Mouse (Mus musculus) hindbrain, embryonic 13.5 days (tissue): ENCODE data around the gene Myo5c. TPM values are rescaled to one million over a fixed set of nuclear protein-coding genes. Genes with fewer than 3 reads are reported as not detected.

Experiments used
- ATAC-seq: fragments of 200-750 bp; cut with Nextera tagmentation; 2 replicates; pipeline ENCODE4 v1.8.0; 2017; ENCODE audit warnings: moderate TSS enrichment; ENCODE audit not compliant: low FRiP score
- H3K27ac ChIP-seq: fragments of 300-500 bp; sonication (generic); 2 replicates; pipeline ENCODE4 v1.5.1; 2015; ENCODE audit warnings: inconsistent platforms, mild to moderate bottlenecking, moderate library complexity
- H3K27me3 ChIP-seq: fragments of 300-500 bp; sonication (generic); 2 replicates; pipeline ENCODE4 v1.6.1; 2015; ENCODE audit warnings: mild to moderate bottlenecking, inconsistent platforms
- H3K36me3 ChIP-seq: fragments of 300-500 bp; sonication (generic); 2 replicates; pipeline ENCODE4 v1.6.1; 2015; ENCODE audit warnings: mild to moderate bottlenecking, inconsistent platforms
- H3K4me1 ChIP-seq: fragments of 300-500 bp; sonication (generic); replicated peaks from 2 replicates; pipeline ENCODE4 v1.6.1; 2015; ENCODE audit warnings: inconsistent platforms
- H3K4me2 ChIP-seq: fragments of 300-500 bp; sonication (generic); 2 replicates; pipeline ENCODE4 v1.6.1; 2015; ENCODE audit warnings: inconsistent platforms, mild to moderate bottlenecking, moderate library complexity
- H3K4me3 ChIP-seq: fragments of 300-500 bp; sonication (generic); 2 replicates; pipeline ENCODE4 v1.5.1; 2015; ENCODE audit warnings: mild to moderate bottlenecking, inconsistent platforms
- H3K9ac ChIP-seq: fragments of 300-500 bp; sonication (generic); 2 replicates; pipeline ENCODE4 v1.6.1; 2015; ENCODE audit warnings: mild to moderate bottlenecking, inconsistent platforms
- H3K9me3 ChIP-seq: fragments of 300-500 bp; sonication (generic); 2 replicates; pipeline ENCODE4 v1.6.1; 2016; ENCODE audit warnings: inconsistent platforms
- WGBS: fragments of 180-500 bp; shearing (Covaris S2); methylation state at CpG from one replicate; pipeline ENCODE4 v1.1.7; 2015; 5-methylcytosine and 5-hydroxymethylcytosine counted together
- polyA plus RNA-seq: library from polyadenylated mRNA; unstranded; fragments of >200 nt; fragmentation: Nextera tagmentation; extraction: Ambion mirVana; gene quantifications from 2 replicates; pipeline ENCODE4 v1.2.1, GENCODE M21; 2015

Myo5c gene
- polyA plus RNA-seq, 1 experiment from 2014 or later: 0.42 TPM

DNA sequence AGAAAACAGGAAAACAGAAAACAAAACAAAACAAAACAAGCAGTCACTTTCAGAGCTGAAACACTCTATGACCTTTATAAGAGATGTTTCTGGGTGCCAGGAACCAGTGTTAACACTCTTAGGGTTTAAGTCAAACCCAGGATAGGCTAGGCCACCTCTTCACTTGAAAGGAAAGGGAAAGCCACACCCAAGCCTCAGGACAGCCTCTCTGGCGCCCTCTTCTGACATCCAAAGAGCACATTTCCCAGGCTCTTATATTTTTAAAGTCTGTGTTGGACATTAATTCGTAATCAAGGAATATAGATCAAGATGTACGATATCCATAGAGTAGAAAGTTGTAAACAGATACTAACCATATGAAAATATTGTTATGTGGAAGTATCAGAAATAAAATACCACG, 57.7 kb downstream of the Myo5c start:
- no peaks in the 10 kb centered on the region for H3K27me3 ChIP-seq
- H3K9me3 ChIP-seq: no peaks in the 10 kb centered on the region
- H3K4me3 ChIP-seq: no peak overlapping the region
- no peak overlapping the region for H3K27ac ChIP-seq
- no peaks in the 10 kb centered on the region for H3K36me3 ChIP-seq
- no peak for ATAC-seq
- H3K9ac ChIP-seq: no peak overlapping the region
- H3K4me2 ChIP-seq: no peak overlapping the region
- 45% methylated on average over 4 of the region's 4 CpGs for WGBS
- H3K4me1 ChIP-seq: no peaks in the 10 kb centered on the region

GRCm38 (mm10) chr9:75299342-75299741, 67.5 kb downstream of the Myo5c start:
- H3K27me3 ChIP-seq: no peaks in the 10 kb centered on the region
- no peak overlapping the region for H3K4me2 ChIP-seq
- 85% methylated on average over 2 of the region's 2 CpGs for WGBS
- no peak overlapping the region for H3K27ac ChIP-seq
- no peak for ATAC-seq
- no peak overlapping the region for H3K4me3 ChIP-seq
- no peaks in the 10 kb centered on the region for H3K4me1 ChIP-seq
- H3K36me3 ChIP-seq: no peaks in the 10 kb centered on the region
- H3K9me3 ChIP-seq: no peaks in the 10 kb centered on the region
- no peak overlapping the region for H3K9ac ChIP-seq

GRCm38 (mm10) chr9:75303033-75303432, 71.2 kb downstream of the Myo5c start:
- 87% methylated on average over 2 of the region's 2 CpGs for WGBS
- ATAC-seq: no peak
- no peak overlapping the region for H3K27ac ChIP-seq
- H3K4me3 ChIP-seq: no peak overlapping the region
- H3K9me3 ChIP-seq: no peaks in the 10 kb centered on the region
- no peak overlapping the region for H3K4me2 ChIP-seq
- 0 out of 2 replicates have a peak, but pooled peaks cover 5% of the 10 kb centered on the region for H3K4me1 ChIP-seq
- H3K9ac ChIP-seq: no peak overlapping the region
- H3K27me3 ChIP-seq: no peaks in the 10 kb centered on the region
- H3K36me3 ChIP-seq: no peaks in the 10 kb centered on the region

DNA sequence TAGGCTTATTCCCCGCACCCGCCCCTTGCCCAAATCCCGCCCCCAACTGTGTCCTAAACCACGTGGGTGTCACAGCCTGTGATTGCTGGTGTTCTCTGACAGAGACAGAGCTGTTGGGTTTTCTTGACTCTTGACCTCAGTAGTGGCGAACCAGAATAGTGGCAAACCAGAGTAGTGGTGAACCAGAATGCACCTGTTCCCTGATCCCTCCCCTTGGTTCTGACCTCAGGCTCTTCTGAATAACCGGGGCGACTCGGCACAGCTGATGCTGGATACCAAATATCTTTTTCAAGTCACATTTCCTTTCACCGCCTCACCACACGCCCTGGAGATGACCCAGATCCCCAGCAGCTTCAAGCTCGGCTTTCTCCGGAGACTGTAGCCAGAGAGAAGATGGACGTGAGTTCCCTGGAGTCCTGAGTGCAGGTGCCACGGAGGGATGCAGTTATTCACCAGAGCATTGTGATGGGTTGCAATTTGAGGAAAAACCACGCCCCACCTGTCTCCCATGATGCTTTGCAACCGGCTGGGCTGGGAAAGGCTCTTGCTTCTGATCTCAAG, 72.0 kb downstream of the Myo5c start:
- no peaks in the 10 kb centered on the region for H3K9me3 ChIP-seq
- 29% methylated on average over 16 of the region's 16 CpGs for WGBS
- H3K36me3 ChIP-seq: no peaks in the 10 kb centered on the region
- H3K9ac ChIP-seq: no peak overlapping the region
- peak overlapping the region; percentile 36 for H3K4me2 ChIP-seq
- H3K4me1 ChIP-seq: 0 out of 2 replicates have a peak, but pooled peaks cover 5% of the 10 kb centered on the region
- H3K4me3 ChIP-seq: no peak overlapping the region
- no peak overlapping the region for H3K27ac ChIP-seq
- no peak for ATAC-seq
- no peaks in the 10 kb centered on the region for H3K27me3 ChIP-seq

- H3K4me3 ChIP-seq: no peak overlapping the region
- no peak for ATAC-seq
- H3K9me3 ChIP-seq: no peaks in the 10 kb centered on the region
- WGBS: 41% methylated on average over 7 of the region's 7 CpGs
- H3K9ac ChIP-seq: no peak overlapping the region
- H3K27me3 ChIP-seq: no peaks in the 10 kb centered on the region
- H3K4me1 ChIP-seq: 0 out of 2 replicates have a peak, but pooled peaks cover 5% of the 10 kb centered on the region
- H3K4me2 ChIP-seq: peak overlapping the region; percentile 36
- H3K36me3 ChIP-seq: no peaks in the 10 kb centered on the region
- no peak overlapping the region for H3K27ac ChIP-seq
Measured at GRCm38 (mm10) chr9:75304286-75304685, 72.5 kb downstream of the Myo5c start.

DNA sequence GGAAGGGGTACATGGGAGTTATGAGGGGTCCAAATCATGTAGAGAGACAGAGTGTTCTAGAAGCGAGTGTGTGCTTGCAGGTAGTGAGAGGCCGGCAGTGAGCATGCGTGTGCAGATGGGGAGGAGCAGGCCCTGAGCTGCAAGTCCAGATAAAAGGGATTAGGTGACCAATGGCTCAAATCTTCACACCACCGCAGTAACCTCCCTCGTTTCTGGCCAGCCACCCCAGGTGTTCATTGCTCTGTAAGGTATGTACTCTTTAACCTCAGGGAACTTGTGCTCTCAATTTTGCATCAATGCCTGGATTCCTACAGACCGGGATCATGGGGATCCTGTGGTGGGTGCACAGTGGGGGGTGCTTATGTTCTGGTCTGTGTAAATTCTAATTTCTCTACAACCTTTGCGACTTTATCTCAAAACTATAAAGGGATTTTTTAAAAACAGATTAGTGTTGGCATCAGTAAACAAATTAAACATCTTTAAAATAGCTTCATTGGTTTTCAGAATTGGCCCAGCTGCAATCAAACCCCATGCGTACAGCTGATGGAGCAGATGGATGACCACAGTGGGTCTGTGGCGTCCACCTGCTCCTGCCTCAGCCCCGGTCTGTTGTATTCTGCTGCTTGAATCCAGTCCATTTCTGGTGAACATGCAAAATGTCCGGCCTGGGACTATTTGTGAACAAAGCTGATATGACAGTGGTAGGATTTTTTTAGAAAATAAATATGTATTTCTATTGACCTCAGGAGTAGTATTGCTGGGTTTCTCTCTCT, 74.5 kb downstream of the Myo5c start, which contains the start of gene Gnb5:
Gene Gnb5 (plus strand): TSS at position 163 of the 773 bp plus-strand sequence.
- no peak within 1 kb of the TSS for H3K4me3 ChIP-seq
- no peak within 1 kb of the TSS for H3K27ac ChIP-seq
- ATAC-seq: no peak
- WGBS: 77% methylated on average over 11 of the region's 11 CpGs
- no peaks in the 10 kb centered on the region for H3K9me3 ChIP-seq
- no peak within 1 kb of the TSS for H3K9ac ChIP-seq
- H3K4me2 ChIP-seq: no peak within 1 kb of the TSS
- H3K4me1 ChIP-seq: 0 out of 2 replicates have a peak, but pooled peaks cover 5% of the 10 kb centered on the region
- no peaks in the 10 kb centered on the region for H3K27me3 ChIP-seq
- no peaks in the 10 kb centered on the region for H3K36me3 ChIP-seq

DNA sequence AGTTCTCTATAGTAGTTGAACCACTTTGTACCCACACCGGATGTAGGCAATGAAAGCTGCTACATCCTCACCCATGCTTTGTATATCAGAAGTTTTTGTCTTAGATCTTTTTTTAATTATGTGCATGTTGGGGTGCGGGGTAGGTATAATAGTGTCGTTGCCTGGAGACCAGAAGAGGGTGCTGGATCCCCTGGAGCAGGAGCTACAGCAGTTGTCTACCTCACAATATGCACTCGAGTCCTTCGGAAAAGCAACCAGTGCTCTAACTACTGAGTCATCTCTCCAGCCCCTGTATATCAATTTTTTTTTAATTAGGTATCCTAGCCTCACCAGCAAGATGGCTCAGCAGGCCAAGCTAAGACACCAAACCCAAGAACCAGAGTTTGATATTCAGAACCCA, 75.2 kb downstream of the Myo5c start:
- H3K36me3 ChIP-seq: no peaks in the 10 kb centered on the region
- H3K27ac ChIP-seq: no peak overlapping the region
- no peak for ATAC-seq
- no peaks in the 10 kb centered on the region for H3K27me3 ChIP-seq
- H3K4me1 ChIP-seq: 0 out of 2 replicates have a peak, but pooled peaks cover 5% of the 10 kb centered on the region
- no peak overlapping the region for H3K4me3 ChIP-seq
- no peaks in the 10 kb centered on the region for H3K9me3 ChIP-seq
- no peak overlapping the region for H3K9ac ChIP-seq
- 85% methylated on average over 5 of the region's 5 CpGs for WGBS
- no peak overlapping the region for H3K4me2 ChIP-seq

- Histone ChIP-seq H3K27me3 (no peaks in the 10 kb centered on the region), H3K9ac (no peak overlapping the region), H3K4me3 (no peak overlapping the region), H3K4me2 (no peak overlapping the region), H3K9me3 (no peaks in the 10 kb centered on the region), H3K36me3 (no peaks in the 10 kb centered on the region), H3K27ac (no peak overlapping the region), H3K4me1 (peaks cover 10% of the 10 kb centered on the region; the same call in 1 of the 2 replicates)
- WGBS: 72% methylated on average over 5 of the region's 5 CpGs
- no peak for ATAC-seq
Measured at GRCm38 (mm10) chr9:75308621-75309020, 76.8 kb downstream of the Myo5c start.

DNA sequence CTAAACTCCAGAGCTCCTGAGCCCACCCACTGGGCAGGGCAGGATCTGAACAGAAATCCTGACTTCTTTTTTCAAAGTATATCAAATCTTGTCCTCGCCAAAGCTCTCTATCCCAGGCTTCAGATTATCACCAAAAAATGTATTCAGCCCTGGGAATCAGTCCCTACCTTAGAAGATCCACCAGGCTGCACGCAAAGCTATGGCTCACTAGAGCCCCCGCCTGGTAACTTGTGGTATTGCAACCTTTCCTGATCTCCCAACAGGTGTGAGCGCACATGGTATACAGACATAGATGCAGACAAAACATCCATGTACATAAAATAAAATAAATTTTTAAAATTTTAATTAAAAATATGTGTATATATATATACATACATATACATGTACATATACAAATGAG, 80.2 kb downstream of the Myo5c start:
- WGBS: 18% methylated on average over 4 of the region's 4 CpGs
- no peak overlapping the region for H3K27ac ChIP-seq
- H3K4me1 ChIP-seq: peaks cover 24% of the 10 kb centered on the region
- H3K4me2 ChIP-seq: no peak overlapping the region
- no peak for ATAC-seq
- no peaks in the 10 kb centered on the region for H3K36me3 ChIP-seq
- no peaks in the 10 kb centered on the region for H3K9me3 ChIP-seq
- H3K4me3 ChIP-seq: no peak overlapping the region
- H3K9ac ChIP-seq: no peak overlapping the region
- H3K27me3 ChIP-seq: no peaks in the 10 kb centered on the region

DNA sequence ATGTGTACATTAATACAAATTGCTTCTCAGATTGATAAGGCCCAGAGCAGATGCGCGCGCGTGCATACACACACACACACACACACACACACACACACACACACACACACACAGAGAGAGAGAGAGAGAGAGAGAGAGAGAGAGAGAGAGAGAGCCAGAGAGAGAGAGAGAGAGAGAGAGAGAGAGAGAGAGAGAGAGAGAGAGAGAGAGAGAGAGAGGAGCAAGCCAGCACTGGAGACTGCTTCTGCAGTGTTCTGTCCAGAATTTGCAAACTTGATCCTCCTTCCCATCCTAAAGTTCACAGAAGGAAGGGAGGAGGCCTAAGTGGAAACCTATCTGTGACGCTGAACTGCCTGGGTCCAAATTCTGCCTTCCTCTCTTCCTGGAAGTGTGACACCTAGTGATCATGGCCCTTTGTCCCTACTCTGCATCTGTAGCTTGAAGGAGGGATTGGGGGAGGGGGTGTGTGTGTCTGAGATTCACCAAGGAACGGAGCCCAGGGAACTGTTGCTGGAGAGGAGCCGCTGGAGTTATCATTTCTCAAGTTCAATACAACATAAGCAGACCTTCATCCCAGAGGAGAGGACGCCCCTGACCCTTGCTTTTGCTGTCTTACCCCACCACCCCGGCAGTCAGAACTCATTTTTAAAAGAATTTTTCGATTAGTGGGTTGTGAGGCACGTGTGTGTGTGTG, 81.5 kb downstream of the Myo5c start:
- H3K4me3 ChIP-seq: peak overlapping the region; percentile 59
- peak overlapping the region; percentile 93 for H3K27ac ChIP-seq
- no peaks in the 10 kb centered on the region for H3K27me3 ChIP-seq
- peaks cover 24% of the 10 kb centered on the region for H3K4me1 ChIP-seq
- peak overlapping the region; percentile 83 for H3K4me2 ChIP-seq
- H3K9ac ChIP-seq: peak overlapping the region; percentile 92
- ATAC-seq: peak; percentile 44
- 29% methylated on average over 11 of the region's 11 CpGs for WGBS
- no peaks in the 10 kb centered on the region for H3K36me3 ChIP-seq
- H3K9me3 ChIP-seq: no peaks in the 10 kb centered on the region

DNA sequence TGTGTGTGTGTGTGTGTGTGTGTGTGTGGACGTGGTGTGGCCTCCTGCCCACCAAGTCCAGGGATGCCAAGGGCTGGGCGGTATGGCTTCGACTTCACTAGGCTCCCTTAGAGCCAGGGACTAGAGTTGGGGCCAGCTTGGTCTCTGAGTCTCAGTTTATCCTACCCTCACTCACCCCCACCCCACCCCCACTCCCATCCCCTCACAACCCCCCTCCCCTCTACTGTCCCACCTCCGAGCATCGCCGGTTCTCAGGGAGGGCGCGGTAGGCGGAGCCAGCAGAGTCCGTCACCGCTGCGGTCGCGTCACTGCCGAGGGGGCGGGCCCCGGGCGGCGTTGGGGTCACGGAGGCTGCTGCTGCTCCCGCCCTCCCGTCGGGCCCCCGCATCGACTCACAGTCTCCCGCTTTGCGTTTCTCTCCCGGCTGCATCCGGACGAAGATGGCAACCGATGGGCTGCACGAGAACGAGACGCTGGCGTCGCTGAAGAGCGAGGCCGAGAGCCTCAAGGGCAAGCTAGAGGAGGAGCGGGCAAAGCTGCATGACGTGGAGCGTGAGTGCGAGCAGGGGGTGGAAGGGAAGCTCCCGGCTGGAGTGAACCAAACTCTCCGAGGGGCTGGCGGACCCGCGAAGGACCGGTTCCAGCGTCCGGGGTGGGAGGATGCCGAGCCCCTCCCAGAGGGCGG, 82.2 kb downstream of the Myo5c start:
- Histone ChIP-seq H3K27me3 (no peaks in the 10 kb centered on the region), H3K4me1 (peaks cover 29% of the 10 kb centered on the region), H3K4me2 (peak overlapping the region; percentile 83), H3K27ac (peak overlapping the region; percentile 93), H3K36me3 (no peaks in the 10 kb centered on the region), H3K9ac (peak overlapping the region; percentile 92), H3K4me3 (peak overlapping the region; percentile 59), H3K9me3 (no peaks in the 10 kb centered on the region)
- ATAC-seq: peak; percentile 90
- under 1% methylated on average over 52 of the region's 52 CpGs for WGBS

DNA sequence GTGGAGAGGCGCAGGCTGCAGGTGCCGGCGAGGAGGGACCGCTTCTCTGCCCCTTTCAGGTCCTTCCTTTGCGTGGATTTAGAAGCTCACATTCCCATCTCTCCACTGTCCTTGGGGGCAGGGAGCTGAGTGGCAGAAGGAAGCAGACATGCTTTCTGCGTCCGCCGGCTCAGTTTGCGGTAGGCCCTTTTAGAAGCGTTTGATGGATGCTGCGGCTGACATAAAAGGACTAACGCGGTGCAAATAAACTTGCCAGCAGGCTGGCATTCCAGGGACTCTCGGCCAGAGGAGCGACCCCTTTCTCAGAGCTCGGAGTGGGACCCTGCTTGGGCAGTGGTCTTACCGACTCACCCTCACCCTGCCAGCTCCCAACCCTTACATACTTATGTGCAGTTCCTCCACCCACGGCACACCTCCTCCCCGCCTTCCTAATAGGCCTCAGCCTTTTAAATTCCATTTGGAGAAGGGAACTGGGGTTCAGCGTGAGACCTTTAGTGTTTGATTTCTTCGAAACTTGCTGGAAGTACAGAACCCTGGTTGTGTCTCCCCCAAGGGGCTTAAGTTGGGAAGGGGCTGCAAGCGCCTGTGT, 82.8 kb downstream of the Myo5c start:
- Histone ChIP-seq H3K9ac (peak overlapping the region; percentile 92), H3K36me3 (no peaks in the 10 kb centered on the region), H3K27me3 (no peaks in the 10 kb centered on the region), H3K27ac (peak overlapping the region; percentile 93), H3K4me1 (peaks cover 34% of the 10 kb centered on the region), H3K4me3 (peak overlapping the region; percentile 59), H3K4me2 (peak overlapping the region; percentile 83), H3K9me3 (no peaks in the 10 kb centered on the region)
- WGBS: 4% methylated on average over 22 of the region's 22 CpGs
- ATAC-seq: peak; percentile 23
